Mouse (Mus musculus) intestine, embryonic 14.5 days (tissue): ENCODE measurements around the gene Naa50. TPM values are rescaled to one million over a fixed set of nuclear protein-coding genes. Genes with fewer than 3 reads are reported as not detected.

Experiments
- ATAC-seq: fragments of 200-750 bp; cut with Nextera tagmentation; replicated peaks from 2 replicates; pipeline ENCODE4 v1.8.0; 2017; ENCODE audit warnings: low read depth, moderate number of reproducible peaks, moderate TSS enrichment, moderate library complexity; ENCODE audit not compliant: low FRiP score, low TSS enrichment
- DNase-seq: peaks from one replicate; pipeline ENCODE4 v3.0.0-alpha.2; 2018; ENCODE audit warnings: low spot score
- H3K27ac ChIP-seq: fragments of 300-500 bp; sonication (generic); 2 replicates; pipeline ENCODE4 v1.5.1; 2014; ENCODE audit warnings: low read depth, mild to moderate bottlenecking, control low read depth
- H3K27me3 ChIP-seq: fragments of 300-500 bp; sonication (generic); replicated peaks from 2 replicates; pipeline ENCODE4 v1.6.1; 2014; ENCODE audit warnings: low read length, control low read depth; ENCODE audit not compliant: control insufficient read depth, insufficient read depth
- H3K36me3 ChIP-seq: fragments of 300-500 bp; sonication (generic); 2 replicates; pipeline ENCODE4 v1.6.1; 2014; ENCODE audit warnings: low read length, control low read depth; ENCODE audit not compliant: control insufficient read depth, insufficient read depth
- H3K4me1 ChIP-seq: fragments of 300-500 bp; sonication (generic); replicated peaks from 2 replicates; pipeline ENCODE4 v1.6.1; 2014; ENCODE audit warnings: low read length, control low read depth, mixed read lengths; ENCODE audit not compliant: control insufficient read depth, insufficient read depth
- H3K4me2 ChIP-seq: fragments of 300-500 bp; sonication (generic); 2 replicates; pipeline ENCODE4 v1.6.1; 2014; ENCODE audit warnings: low read length
- H3K4me3 ChIP-seq: fragments of 300-500 bp; sonication (generic); 2 replicates; pipeline ENCODE4 v1.5.1; 2014; ENCODE audit warnings: low read depth, low read length, control low read depth, mixed read lengths
- H3K9ac ChIP-seq: fragments of 300-500 bp; sonication (generic); 2 replicates; pipeline ENCODE4 v1.6.1; 2014; ENCODE audit warnings: mild to moderate bottlenecking, low read length
- H3K9me3 ChIP-seq: fragments of 300-500 bp; sonication (generic); 2 replicates; pipeline ENCODE4 v1.6.1; 2016; ENCODE audit warnings: low read length, control low read depth; ENCODE audit not compliant: control insufficient read depth
- WGBS: fragments of 180-500 bp; shearing (Covaris S2); extraction: QIAGEN DNeasy Blood & Tissue Kit; methylation state at CpG from one replicate; pipeline ENCODE4 v1.1.7; 2014; 5-methylcytosine and 5-hydroxymethylcytosine counted together
- polyA plus RNA-seq: library from polyadenylated mRNA; unstranded; fragments of >200 nt; fragmentation: Nextera tagmentation; extraction: Ambion mirVana; gene quantifications from 2 replicates; pipeline ENCODE4 v1.2.1, GENCODE M21; 2014

Naa50 gene
- polyA plus RNA-seq, 1 experiment from 2014 or later: 65.5 TPM

- Histone ChIP-seq H3K36me3 (no peaks in the 10 kb centered on the region), H3K9me3 (no peaks in the 10 kb centered on the region), H3K4me2 (no peak overlapping the region), H3K9ac (no peak overlapping the region), H3K27me3 (no peaks in the 10 kb centered on the region), H3K4me3 (no peak overlapping the region), H3K27ac (no peak overlapping the region), H3K4me1 (peaks cover 13% of the 10 kb centered on the region)
- ATAC-seq: no peak
- DNase-seq: no peak
- 75% methylated on average over 6 of the region's 6 CpGs for WGBS
Measured at GRCm38 (mm10) chr16:44136511-44137021, 3.1 kb upstream of the Naa50 start.

DNA sequence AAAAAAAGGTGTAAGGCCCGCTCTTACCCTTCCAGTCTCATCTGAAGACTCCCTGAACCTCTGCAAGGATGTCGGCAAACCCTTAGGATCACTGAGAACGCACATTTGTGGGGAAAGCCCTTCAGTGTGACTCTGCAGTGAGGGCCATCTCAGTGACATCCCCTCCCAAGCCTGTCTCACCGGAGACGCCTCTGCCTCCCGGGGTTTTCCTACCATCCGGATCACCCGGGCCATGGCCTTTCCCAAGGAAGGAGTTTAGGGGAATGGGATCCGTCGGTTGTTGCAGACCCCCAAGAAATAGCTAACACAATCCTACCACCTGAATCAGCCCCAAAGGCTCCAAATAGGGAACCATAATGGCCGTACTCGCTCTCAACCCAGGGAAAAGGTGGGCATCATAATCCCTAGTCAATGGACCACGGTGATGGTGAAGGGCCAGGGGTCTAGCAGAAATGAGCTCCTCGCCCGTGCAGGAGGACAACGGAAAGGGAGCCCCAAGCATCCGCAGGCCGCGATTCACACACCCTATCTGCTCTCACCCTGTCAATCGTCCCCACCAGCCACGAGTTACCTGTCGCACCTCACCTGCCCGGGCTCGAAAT, 1.2 kb upstream of the Naa50 start:
- Histone ChIP-seq H3K4me2 (peak overlapping the region; percentile 85), H3K9me3 (no peaks in the 10 kb centered on the region), H3K4me1 (peaks cover 15% of the 10 kb centered on the region), H3K27me3 (no peaks in the 10 kb centered on the region), H3K9ac (peak overlapping the region; percentile 93), H3K4me3 (peak overlapping the region; percentile 92), H3K27ac (peak overlapping the region; percentile 100), H3K36me3 (no peaks in the 10 kb centered on the region)
- 1% methylated on average over 24 of the region's 24 CpGs for WGBS
- ATAC-seq (no peak), DNase-seq (no peak)

DNA sequence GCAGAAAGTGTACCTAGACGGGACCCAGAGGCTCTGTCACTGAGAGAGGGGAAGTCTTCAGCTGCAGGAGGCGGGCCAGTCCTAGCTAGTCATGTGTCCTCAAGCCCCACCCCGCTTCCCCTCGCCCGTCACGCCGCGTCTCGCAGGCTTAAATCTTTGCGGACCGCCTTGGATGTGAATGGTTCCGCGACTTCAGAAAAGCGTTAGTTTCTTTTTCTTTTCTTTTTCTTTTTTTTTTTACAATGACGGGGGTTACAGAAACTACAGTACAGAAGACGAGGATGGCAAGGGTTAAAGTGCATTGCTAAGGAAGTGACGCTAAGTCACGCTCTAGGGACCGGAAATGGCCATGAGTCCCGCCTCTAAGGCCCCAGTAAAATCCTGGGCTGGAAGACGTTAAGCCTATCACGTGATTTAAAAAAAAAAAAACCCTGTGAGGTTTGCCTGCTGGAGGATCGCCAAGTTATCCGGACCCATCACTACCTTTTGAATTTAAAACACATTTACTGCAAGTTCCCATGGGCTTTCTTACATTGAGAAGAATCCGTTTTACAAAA, 573 bp upstream of the Naa50 start:
- H3K9ac ChIP-seq: peak overlapping the region; percentile 93
- no peaks in the 10 kb centered on the region for H3K9me3 ChIP-seq
- peaks cover 13% of the 10 kb centered on the region for H3K4me1 ChIP-seq
- under 1% methylated on average over 25 of the region's 25 CpGs for WGBS
- ATAC-seq (peak; percentile 91), DNase-seq (peak; percentile 97)
- H3K36me3 ChIP-seq: no peaks in the 10 kb centered on the region
- peak overlapping the region; percentile 100 for H3K27ac ChIP-seq
- peak overlapping the region; percentile 92 for H3K4me3 ChIP-seq
- H3K4me2 ChIP-seq: peak overlapping the region; percentile 85
- no peaks in the 10 kb centered on the region for H3K27me3 ChIP-seq

DNA sequence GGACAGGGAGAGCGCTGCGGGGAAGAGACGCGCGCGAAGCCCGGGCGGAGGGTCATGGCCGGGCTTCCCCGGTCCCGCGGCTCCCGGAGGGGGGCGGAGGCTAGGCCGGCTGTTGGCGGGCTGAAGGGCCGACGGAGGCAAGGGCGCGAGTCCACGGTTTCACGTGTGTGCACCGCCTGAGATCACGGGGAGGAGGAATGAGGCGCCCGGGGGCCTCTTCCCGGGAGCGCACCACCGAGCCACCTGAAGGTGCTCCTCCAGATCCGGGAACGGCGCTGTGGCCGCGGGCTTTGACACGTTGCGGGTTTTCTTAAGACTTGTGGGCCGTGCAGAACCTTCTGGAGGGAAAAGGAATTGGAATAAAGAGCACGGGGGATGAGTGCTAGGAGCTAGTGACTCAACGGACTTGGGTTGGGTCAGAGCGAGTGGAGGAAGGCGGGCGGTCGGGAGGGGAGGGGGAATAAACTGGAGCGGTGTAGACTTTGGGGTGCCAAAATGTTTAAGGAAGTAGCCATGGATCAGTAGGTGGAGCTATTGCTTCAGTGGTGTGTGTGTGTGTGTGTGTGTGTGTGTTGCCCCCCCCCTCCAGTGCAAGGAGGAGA, 657 bp downstream of the Naa50 start:
- DNase-seq (peak; percentile 89), ATAC-seq (peak; percentile 40)
- peaks cover 13% of the 10 kb centered on the region for H3K4me1 ChIP-seq
- peak overlapping the region; percentile 61 for H3K4me2 ChIP-seq
- peak overlapping the region; percentile 93 for H3K9ac ChIP-seq
- no peaks in the 10 kb centered on the region for H3K9me3 ChIP-seq
- under 1% methylated on average over 43 of the region's 44 CpGs for WGBS
- H3K27me3 ChIP-seq: no peaks in the 10 kb centered on the region
- peak overlapping the region; percentile 100 for H3K27ac ChIP-seq
- H3K4me3 ChIP-seq: peak overlapping the region; percentile 92
- no peaks in the 10 kb centered on the region for H3K36me3 ChIP-seq

- H3K4me1 ChIP-seq: peaks cover 11% of the 10 kb centered on the region
- peak overlapping the region; percentile 61 for H3K4me2 ChIP-seq
- no peaks in the 10 kb centered on the region for H3K9me3 ChIP-seq
- no peaks in the 10 kb centered on the region for H3K36me3 ChIP-seq
- DNase-seq (no peak), ATAC-seq (no peak)
- H3K9ac ChIP-seq: no peak overlapping the region; the same call in 1 of the 2 replicates
- peak overlapping the region; percentile 92; the same call in 1 of the 2 replicates for H3K4me3 ChIP-seq
- 47% methylated on average over 6 of the region's 6 CpGs for WGBS
- no peak overlapping the region for H3K27ac ChIP-seq
- no peaks in the 10 kb centered on the region for H3K27me3 ChIP-seq
Measured at GRCm38 (mm10) chr16:44141483-44141882, 1.9 kb downstream of the Naa50 start.

DNA sequence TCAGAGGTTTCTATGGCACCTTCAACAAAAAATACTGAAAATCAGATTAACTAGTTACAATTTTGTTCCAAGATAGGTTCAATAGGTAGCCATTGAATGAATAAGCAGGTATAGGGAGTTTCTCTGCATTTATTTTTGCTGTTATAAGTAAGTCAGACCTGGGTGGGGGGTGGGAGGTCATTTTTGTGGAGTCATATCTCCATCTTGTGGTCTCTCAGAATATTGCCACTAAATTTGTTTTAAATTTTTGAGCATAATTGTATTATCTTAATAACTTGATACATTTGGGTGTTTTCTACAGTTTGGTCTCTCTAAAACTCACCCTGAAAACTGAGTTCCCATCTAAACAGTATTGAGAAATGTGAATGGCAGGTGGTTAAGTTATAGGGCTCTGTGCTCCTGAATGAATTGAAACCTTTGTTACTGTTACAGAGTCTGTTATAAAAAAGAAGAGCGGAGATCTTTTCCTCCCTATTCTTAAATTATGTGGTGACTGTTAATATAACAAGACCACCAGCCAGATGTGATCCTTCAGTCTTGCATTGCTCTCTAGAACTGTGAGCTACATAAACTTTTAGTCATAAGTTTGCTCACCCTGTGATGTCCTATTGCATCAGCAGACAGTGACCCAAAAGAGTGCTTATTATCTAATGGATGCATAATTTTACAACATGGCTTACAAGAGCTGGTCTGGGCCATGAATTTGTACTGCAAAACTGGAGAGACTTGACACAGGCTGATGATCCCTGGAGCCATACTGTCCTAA, 9.6 kb downstream of the Naa50 start:
- Histone ChIP-seq H3K27ac (no peak overlapping the region), H3K9me3 (no peaks in the 10 kb centered on the region), H3K36me3 (no peaks in the 10 kb centered on the region), H3K4me3 (no peak overlapping the region), H3K9ac (no peak overlapping the region), H3K4me2 (no peak overlapping the region), H3K27me3 (no peaks in the 10 kb centered on the region), H3K4me1 (no peaks in the 10 kb centered on the region)
- DNase-seq (no peak), ATAC-seq (no peak)
- 65% methylated on average over 1 of the region's 1 CpGs for whole genome bisulfite sequencing

DNA sequence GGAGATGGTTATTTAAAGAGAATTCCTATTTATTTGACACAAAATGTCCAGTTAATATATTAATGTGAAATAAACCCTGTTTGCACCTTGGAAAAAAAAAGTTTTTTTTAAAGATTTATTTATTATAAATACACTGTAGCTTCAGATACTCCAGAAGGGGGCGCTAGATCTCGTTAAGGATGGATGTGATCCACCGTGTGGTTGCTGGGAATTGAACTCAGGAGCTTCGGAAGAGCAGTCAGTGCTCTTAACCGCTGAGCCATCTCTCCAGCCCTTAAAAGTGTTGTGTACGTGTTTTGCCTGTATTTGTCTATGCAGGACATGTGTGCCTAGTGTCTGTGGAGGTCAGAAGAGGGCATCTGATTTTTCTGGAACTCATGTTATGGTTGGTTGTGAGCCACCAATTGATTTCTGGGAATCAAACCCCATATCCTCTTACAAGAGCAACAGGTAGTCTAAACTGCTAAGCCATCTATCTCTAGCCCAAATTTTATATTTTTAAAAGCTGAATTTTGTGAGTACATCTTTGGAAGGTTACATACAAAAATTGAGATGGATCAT, 14.9 kb downstream of the Naa50 start:
- Histone ChIP-seq H3K27me3 (no peaks in the 10 kb centered on the region), H3K4me3 (no peak overlapping the region), H3K4me2 (no peak overlapping the region), H3K27ac (no peak overlapping the region), H3K9me3 (no peaks in the 10 kb centered on the region), H3K4me1 (no peaks in the 10 kb centered on the region), H3K36me3 (peaks cover 29% of the 10 kb centered on the region), H3K9ac (no peak overlapping the region)
- no peak for ATAC-seq
- WGBS: 65% methylated on average over 6 of the region's 6 CpGs
- DNase-seq: no peak

- Histone ChIP-seq H3K4me1 (no peaks in the 10 kb centered on the region), H3K9me3 (no peaks in the 10 kb centered on the region), H3K4me3 (no peak overlapping the region), H3K9ac (no peak overlapping the region), H3K27me3 (no peaks in the 10 kb centered on the region), H3K36me3 (peaks cover 46% of the 10 kb centered on the region), H3K4me2 (no peak overlapping the region), H3K27ac (no peak overlapping the region)
- WGBS: 95% methylated on average over 7 of the region's 7 CpGs
- ATAC-seq (no peak), DNase-seq (no peak)
Measured at GRCm38 (mm10) chr16:44159325-44159724, 19.7 kb downstream of the Naa50 start.
